Mouse (Mus musculus): ENCODE results near the gene Ppp4r2.

- TF ChIP-seq POLR2A (IDR thresholded peaks at IDR 0.05; ENCODE audit: borderline replicate concordance, extremely low read depth, insufficient read depth, insufficient read length, poor library complexity, severe bottlenecking) (no peak), CTCF (IDR thresholded peaks at IDR 0.05; ENCODE audit: borderline replicate concordance, extremely low read depth, insufficient read depth, insufficient read length) (no peak)
Observed at GRCm38 (mm10) chr6:100847264-100847663, 13.8 kb downstream of the Ppp4r2 start.

Data from brain, embryonic 14.5 days (tissue).